Mouse (Mus musculus): ENCODE measurements around the gene Prpf38b. TPM values are rescaled to one million over a fixed set of nuclear protein-coding genes. Genes with fewer than 3 reads are reported as not detected.

Prpf38b gene
- 10 to 100 TPM; 16.7 to 19.3 TPM for total RNA-seq (2021)
- long read RNA-seq, experiment 1, partial matches to known transcripts: 0 of 12 reads
- long read RNA-seq, experiment 1, other reads (novel, unspliced or antisense): 7 of 12 reads
- long read RNA-seq, experiment 2, partial matches to known transcripts: 0 of 5 reads
- long read RNA-seq, experiment 2, other reads (novel, unspliced or antisense): 3 of 5 reads

- DNase-seq: peak; percentile 96 to 97
These were observed at the start of gene Prpf38b for GRCm38 (mm10) chr3:108911548-108912413. Prpf38b (minus strand) TSS chr3:108911727.

DNA sequence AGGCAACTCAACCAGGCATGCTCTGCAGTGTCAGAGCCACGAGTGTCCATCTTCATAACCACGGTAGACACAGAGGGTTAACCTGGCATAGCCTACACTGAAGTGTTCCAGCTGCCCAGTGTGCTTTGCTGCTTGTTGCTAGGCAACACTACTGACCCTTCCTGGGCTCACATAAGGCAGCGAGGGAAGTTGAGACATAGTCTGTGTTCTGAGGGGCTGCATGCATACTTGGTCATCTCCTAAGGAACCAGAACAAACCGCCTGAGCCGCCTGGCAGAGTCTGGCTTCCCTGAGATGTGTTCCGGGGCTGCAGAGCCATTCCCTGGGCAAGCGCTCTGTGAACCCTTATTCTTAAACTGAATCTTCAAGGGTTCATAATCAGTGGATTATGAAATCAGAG lies 49.7 kb upstream of the Prpf38b start:
- DNase-seq: no peak

DNA sequence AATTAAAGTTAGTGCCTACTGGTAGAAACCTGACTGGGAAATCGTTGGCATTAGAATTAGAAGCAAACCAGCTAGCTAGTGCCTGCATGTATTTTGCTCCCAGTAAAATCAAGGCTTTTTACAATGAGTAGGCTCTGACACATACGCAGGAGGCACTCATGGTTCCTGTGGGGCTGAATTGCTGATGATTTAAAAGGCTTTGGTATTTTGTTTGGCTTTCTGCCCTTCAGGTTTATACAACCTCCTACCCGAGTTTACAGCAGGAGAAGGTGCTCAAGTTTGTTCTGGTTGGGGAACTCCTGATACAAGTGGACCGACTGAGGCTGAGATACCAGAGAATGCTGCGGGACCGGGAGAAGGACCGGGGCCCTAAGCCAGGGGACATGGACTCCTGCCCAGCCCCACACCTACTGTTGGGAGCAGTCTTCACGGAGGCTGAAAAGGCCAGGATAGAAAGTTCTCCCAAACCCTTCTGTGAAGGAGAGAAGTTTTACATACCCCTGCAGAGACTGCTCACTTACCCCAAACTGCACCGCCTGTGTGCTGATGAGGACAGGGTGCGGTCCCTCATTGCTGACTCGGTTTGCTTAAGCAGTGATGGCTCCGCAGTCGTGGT lies 48.3 kb upstream of the Prpf38b start:
- DNase-seq: no peak

DNA sequence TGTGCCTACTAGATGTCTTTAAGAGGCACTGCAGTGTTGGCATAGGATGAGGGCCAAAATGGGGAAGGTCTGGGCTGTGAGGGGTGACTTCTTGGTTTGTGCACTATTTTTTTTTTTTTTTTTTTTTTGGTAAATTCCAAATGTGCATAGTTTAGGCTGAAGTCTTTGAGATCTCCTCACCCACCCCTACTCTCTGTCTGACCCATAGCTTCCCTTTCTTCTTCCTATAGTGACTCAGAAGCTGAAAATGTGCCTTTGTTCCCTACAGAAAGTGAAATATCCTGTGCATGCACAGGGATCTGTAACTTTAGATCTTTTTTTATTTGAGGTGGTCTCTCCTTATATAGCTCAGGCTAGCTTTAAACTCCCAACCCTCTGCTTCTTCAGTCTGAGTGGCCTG lies 46.4 kb upstream of the Prpf38b start:
- no peak for DNase-seq

GRCm38 (mm10) chr3:108940996-108941395 lies 29.5 kb upstream of the Prpf38b start:
- DNase-seq: no peak

DNA sequence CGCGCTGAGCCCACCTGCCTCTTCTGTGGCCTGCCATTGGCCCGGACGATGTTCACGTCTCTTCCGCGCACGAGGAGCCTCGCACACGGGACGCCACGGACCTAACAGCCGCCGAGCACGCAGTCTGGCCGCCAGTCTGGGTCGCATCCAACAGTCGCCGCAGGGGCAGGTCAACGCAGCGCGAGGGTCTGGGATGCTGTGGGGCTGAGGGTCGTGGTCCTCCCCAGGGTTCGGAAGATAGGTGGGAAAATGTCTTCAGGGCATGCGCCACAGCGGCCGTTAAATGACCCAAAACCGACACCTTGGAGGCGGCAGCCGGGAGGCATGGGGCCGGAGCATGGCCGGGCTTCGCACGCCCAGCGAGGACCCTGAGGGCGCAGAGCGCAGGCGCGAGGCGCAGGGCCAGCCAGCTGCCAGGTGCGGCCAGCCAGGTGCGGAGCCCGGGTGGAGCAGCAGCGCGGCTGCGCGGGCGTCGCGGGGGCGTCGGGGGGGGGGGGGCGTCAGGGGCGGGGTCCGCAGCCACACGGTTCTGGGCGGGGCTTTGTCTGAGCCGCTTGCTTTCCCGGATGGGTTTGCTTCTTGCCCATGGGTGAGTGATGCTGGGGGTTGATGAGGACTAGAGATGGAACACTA lies 28.6 kb upstream of the Prpf38b start, which contains the start of gene Gm9857:
Gene Gm9857 (minus strand): TSS at position 445 of the 633 bp plus-strand sequence.
- DNase-seq: no peak

- DNase-seq: no peak
These were observed 28.0 kb upstream of the Prpf38b start, which contains the start of gene Henmt1 for GRCm38 (mm10) chr3:108939573-108939972. Henmt1 (plus strand) TSS chr3:108939873.

DNA sequence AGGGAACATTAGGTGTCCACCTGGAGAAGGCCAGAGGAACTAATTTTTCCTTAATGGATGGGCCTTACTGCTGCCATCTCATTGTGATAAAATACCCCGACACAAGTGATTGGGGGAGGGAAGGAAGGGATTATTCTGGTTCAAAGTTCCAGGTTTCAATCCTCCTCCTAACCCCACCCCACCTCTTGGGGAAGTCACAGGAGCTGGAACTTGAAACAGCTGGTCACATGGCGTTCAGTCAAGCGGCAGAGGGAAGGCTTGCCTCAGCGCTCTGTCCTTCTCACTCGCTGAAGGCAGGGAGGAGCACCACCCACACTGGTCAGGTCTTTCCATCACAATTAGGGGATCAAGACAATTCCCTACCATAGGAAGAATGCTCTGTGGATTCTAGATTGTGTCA lies 27.2 kb upstream of the Prpf38b start:
- DNase-seq: no peak

- DNase-seq: no peak
These were observed 22.0 kb upstream of the Prpf38b start for GRCm38 (mm10) chr3:108933557-108933956.

DNA sequence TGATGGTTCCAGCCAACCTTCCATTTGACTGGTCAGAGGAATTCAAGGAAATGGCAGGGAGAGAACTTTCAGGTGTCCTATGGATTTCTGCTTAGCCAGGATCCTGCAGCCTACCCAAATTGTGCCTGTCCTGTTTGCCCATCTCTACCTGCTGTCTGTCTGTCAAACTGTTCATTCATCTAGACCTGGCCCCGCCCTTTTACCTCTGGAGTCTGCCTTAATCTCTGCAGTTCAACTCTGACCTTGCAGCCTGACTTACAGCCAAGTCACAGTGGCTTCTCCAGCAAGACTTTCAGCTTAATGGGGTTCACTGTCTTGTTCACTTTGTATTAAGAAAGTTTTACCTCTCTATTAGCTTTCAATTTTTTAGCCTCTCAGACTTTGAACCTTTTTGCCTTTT lies 14.8 kb upstream of the Prpf38b start:
- no peak for DNase-seq

- no peak for DNase-seq
These were observed 14.2 kb upstream of the Prpf38b start for GRCm38 (mm10) chr3:108925677-108926076.

- DNase-seq: no peak
These were observed 10.3 kb upstream of the Prpf38b start for GRCm38 (mm10) chr3:108921822-108922221.

- DNase-seq: no peak
These were observed 9.0 kb upstream of the Prpf38b start for GRCm38 (mm10) chr3:108920442-108921070.

- DNase-seq: no peak
These were observed 7.3 kb upstream of the Prpf38b start for GRCm38 (mm10) chr3:108918852-108919251.

- no peak for DNase-seq
These were observed 6.5 kb upstream of the Prpf38b start for GRCm38 (mm10) chr3:108917986-108918385.

- no peak for DNase-seq
These were observed 5.3 kb upstream of the Prpf38b start for GRCm38 (mm10) chr3:108916857-108917256.

- no peak for DNase-seq
These were observed 4.5 kb upstream of the Prpf38b start for GRCm38 (mm10) chr3:108915999-108916398.

GRCm38 (mm10) chr3:108911081-108911547 lies 413 bp downstream of the Prpf38b start:
- DNase-seq: peak; percentile 65 to 66

DNA sequence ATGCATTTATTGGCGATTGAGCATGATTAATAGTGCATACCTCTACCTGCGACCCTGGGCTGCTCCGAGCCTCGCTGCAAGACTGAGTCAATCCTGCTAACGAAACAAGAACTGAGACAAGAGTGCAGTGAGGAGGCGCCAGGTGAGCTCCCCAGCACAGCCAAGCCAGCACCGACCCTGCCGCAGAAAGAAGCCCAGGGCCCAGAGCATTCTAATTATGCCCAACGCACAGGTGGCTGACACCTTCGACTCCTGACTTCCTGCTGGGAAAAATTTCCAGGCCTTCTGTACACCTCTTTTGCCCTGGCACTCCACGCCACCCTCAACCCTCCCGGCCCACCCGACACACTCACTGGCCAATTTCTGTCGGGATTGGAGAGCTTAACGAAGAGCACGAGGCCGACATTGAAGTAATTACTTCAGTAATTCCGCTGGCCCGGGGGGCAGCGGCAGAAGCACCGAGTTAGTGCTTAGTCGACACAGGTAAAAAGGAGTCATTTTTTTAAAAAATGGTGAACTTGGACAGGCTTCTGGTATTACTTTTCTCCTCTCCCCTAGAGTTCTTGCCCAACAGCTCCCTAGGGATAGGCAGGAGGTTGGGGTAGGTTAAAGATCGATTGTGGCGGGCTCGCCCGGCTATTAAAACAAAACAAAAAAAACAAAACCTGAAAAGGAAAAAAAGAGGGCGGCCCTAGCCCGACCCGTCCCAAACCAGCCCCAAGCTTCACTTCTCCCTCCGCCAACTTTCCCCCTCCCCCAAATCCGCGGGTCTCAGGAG lies 1.0 kb downstream of the Prpf38b start:
- peak in 1 of 2 experiments; percentile 23 for DNase-seq

DNA sequence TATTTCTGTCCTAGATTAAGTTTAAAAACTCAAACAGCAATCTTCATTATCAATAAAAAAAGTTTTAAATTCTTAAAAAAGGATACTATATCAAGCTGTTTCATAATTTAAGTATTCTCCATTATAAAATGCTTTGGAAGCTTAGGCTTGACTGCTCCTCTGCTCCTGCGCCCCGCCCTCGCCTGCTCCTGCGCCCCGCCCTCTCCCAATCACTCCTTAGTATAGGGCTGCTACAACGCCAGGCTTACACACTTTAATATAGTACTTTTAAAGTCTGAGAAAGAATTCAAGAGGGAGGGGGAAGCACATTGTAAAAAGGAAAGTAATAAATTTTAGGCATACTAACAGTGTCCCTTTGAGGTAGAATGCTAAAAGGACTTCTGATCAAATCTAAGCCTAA lies 8.6 kb downstream of the Prpf38b start:
- no peak for DNase-seq

GRCm38 (mm10) chr3:108902038-108902437 lies 9.5 kb downstream of the Prpf38b start:
- no peak for DNase-seq
